Comparison of ENCODE assay signal across 8 mouse cellular contexts in genomic region chr7:45277136-45277760, GRCm38 (mm10). TPM values are rescaled to one million over a fixed set of nuclear protein-coding genes. Genes with fewer than 3 reads are reported as not detected.
A peak's percentile ranks its signal among the peaks of the same experiment; 100 is the strongest.
DNase-seq lines count a peak whose midpoint lies in the region; ATAC-seq and TF ChIP-seq lines count a peak whose summit lies in the region.

Gene Slc6a21, plus strand, starts transcription at chr7:45277513.

- peak; percentile 52 to 57 for DNase-seq in adrenal gland, postnatal 4 days (ENCODE audit: low spot score in 2 of 2)
- peak; percentile 60 for DNase-seq in liver, embryonic 13.5 days
- peak; percentile 71 to 88 for DNase-seq in natural killer cell, adult 2 months (ENCODE audit: low spot score in 2 of 2)

- no peak for TF ChIP-seq POLR2A in embryonic fibroblast, embryonic 13.5 days (IDR thresholded peaks at IDR 0.05; ENCODE audit: low read depth, low read length)

- H3K4me3 ChIP-seq in C2C12 (ENCODE audit: insufficient read depth, poor library complexity, severe bottlenecking) = no peak within 1 kb of the TSS
- H3K4me3 ChIP-seq in embryonic fibroblast, embryonic 13.5 days (ENCODE audit: insufficient read depth, low read length) = peak within 1 kb of the TSS; percentile 28
- peak within 1 kb of the TSS; percentile 52 for H3K4me3 ChIP-seq in heart, embryonic 12.5 days
- peak within 1 kb of the TSS; percentile 51 for H3K4me3 ChIP-seq in kidney, embryonic 16.5 days (ENCODE audit: low read length)
- H3K4me3 ChIP-seq in liver, embryonic 13.5 days (replicated peaks) = peak within 1 kb of the TSS; percentile 49
- H3K4me3 ChIP-seq in stomach, embryonic 15.5 days (replicated peaks) = peak within 1 kb of the TSS; percentile 37

- H3K4me1 ChIP-seq in embryonic fibroblast, embryonic 13.5 days (ENCODE audit: control insufficient read depth, insufficient read depth, low read length) = no peaks in the 10 kb centered on the region
- H3K4me1 ChIP-seq in heart, embryonic 12.5 days (replicated peaks) = peaks cover 9% of the 10 kb centered on the region
- no peaks in the 10 kb centered on the region; the same call in 1 of the 2 replicates for H3K4me1 ChIP-seq in kidney, embryonic 16.5 days (ENCODE audit: insufficient read depth, low read length)
- peaks cover 5% of the 10 kb centered on the region for H3K4me1 ChIP-seq in liver, embryonic 13.5 days (replicated peaks)
- H3K4me1 ChIP-seq in stomach, embryonic 15.5 days = no peaks in the 10 kb centered on the region

- H3K36me3 ChIP-seq in C2C12 (ENCODE audit: control insufficient read depth, insufficient read depth) = no peaks in the 10 kb centered on the region
- no peaks in the 10 kb centered on the region for H3K36me3 ChIP-seq in heart, embryonic 12.5 days
- no peaks in the 10 kb centered on the region for H3K36me3 ChIP-seq in kidney, embryonic 16.5 days (ENCODE audit: insufficient read depth, low read length)
- no peaks in the 10 kb centered on the region for H3K36me3 ChIP-seq in liver, embryonic 13.5 days
- no peaks in the 10 kb centered on the region for H3K36me3 ChIP-seq in stomach, embryonic 15.5 days

- 6% methylated on average over 44 of the region's 44 CpGs for WGBS in heart, embryonic 12.5 days
- WGBS in kidney, embryonic 16.5 days = 6% methylated on average over 42 of the region's 44 CpGs
- WGBS in liver, embryonic 13.5 days (ENCODE audit: insufficient replicate concordance) = 6% methylated on average over 44 of the region's 44 CpGs
- 7% methylated on average over 44 of the region's 44 CpGs for WGBS in stomach, embryonic 15.5 days

- peak; percentile 94 for TF ChIP-seq CTCF in C2C12 (IDR thresholded peaks at IDR 0.05; ENCODE audit: control insufficient read depth, insufficient read depth, insufficient read length)
- peak; percentile 77 for TF ChIP-seq CTCF in embryonic fibroblast, embryonic 13.5 days (IDR thresholded peaks at IDR 0.05; ENCODE audit: borderline replicate concordance, insufficient read depth, low read length)

- peak within 1 kb of the TSS; percentile 60 for H3K9ac ChIP-seq in heart, embryonic 12.5 days
- H3K9ac ChIP-seq in kidney, embryonic 16.5 days (replicated peaks; ENCODE audit: low read length) = peak within 1 kb of the TSS; percentile 62
- peak within 1 kb of the TSS; percentile 51 for H3K9ac ChIP-seq in liver, embryonic 13.5 days
- H3K9ac ChIP-seq in stomach, embryonic 15.5 days = no peak within 1 kb of the TSS; the same call in 1 of the 2 replicates

- no peaks in the 10 kb centered on the region for H3K79me2 ChIP-seq in C2C12 (ENCODE audit: control insufficient read depth, insufficient read depth)

- no peak within 1 kb of the TSS for H3K27ac ChIP-seq in embryonic fibroblast, embryonic 13.5 days (ENCODE audit: insufficient read depth, low read length)
- no peak within 1 kb of the TSS for H3K27ac ChIP-seq in heart, embryonic 12.5 days (ENCODE audit: poor library complexity, severe bottlenecking)
- no peak within 1 kb of the TSS for H3K27ac ChIP-seq in kidney, embryonic 16.5 days (ENCODE audit: low read length)
- H3K27ac ChIP-seq in liver, embryonic 13.5 days = no peak within 1 kb of the TSS
- H3K27ac ChIP-seq in stomach, embryonic 15.5 days = no peak within 1 kb of the TSS

- H3K9me3 ChIP-seq in heart, embryonic 12.5 days (replicated peaks) = no peaks in the 10 kb centered on the region
- no peaks in the 10 kb centered on the region for H3K9me3 ChIP-seq in kidney, embryonic 16.5 days (ENCODE audit: low read length)
- no peaks in the 10 kb centered on the region for H3K9me3 ChIP-seq in liver, embryonic 13.5 days (replicated peaks)
- no peaks in the 10 kb centered on the region for H3K9me3 ChIP-seq in stomach, embryonic 15.5 days

- H3ac ChIP-seq in C2C12 (ENCODE audit: control insufficient read depth, insufficient read length, low read depth) = peak within 1 kb of the TSS; percentile 37

- peaks cover 60% of the 10 kb centered on the region for H3K27me3 ChIP-seq in C2C12 (ENCODE audit: control insufficient read depth, insufficient read depth, insufficient read length)
- H3K27me3 ChIP-seq in heart, embryonic 12.5 days (replicated peaks) = peaks cover 43% of the 10 kb centered on the region
- H3K27me3 ChIP-seq in kidney, embryonic 16.5 days (ENCODE audit: insufficient read depth, low read length) = no peaks in the 10 kb centered on the region
- 0 out of 2 replicates have a peak, but pooled peaks cover 13% of the 10 kb centered on the region for H3K27me3 ChIP-seq in liver, embryonic 13.5 days
- no peaks in the 10 kb centered on the region; the same call in 1 of the 2 replicates for H3K27me3 ChIP-seq in stomach, embryonic 15.5 days (replicated peaks)

- H3K4me2 ChIP-seq in heart, embryonic 12.5 days = peak within 1 kb of the TSS; percentile 83
- H3K4me2 ChIP-seq in kidney, embryonic 16.5 days (replicated peaks; ENCODE audit: low read depth, low read length) = peak within 1 kb of the TSS; percentile 74
- H3K4me2 ChIP-seq in liver, embryonic 13.5 days = peak within 1 kb of the TSS; percentile 70
- H3K4me2 ChIP-seq in stomach, embryonic 15.5 days = peak within 1 kb of the TSS; percentile 62

- no peak for ATAC-seq in heart, embryonic 12.5 days (ENCODE audit: insufficient number of reproducible peaks, low FRiP score)
- ATAC-seq in kidney, embryonic 16.5 days (ENCODE audit: low FRiP score, low TSS enrichment) = no peak
- no peak for ATAC-seq in liver, embryonic 13.5 days (ENCODE audit: low read depth)
- ATAC-seq in stomach, embryonic 15.5 days (ENCODE audit: insufficient read depth, low FRiP score, low read depth) = 0 out of 2 replicates have a peak, but pooled peaks have one; percentile 42

- no peaks in the 10 kb centered on the region for H3K79me3 ChIP-seq in C2C12 (ENCODE audit: low read depth)

TF ChIP-seq in C2C12, 6 proteins besides CTCF, POLR2A, EP300 and RAD21:
- TF ChIP-seq CEBPB (IDR thresholded peaks at IDR 0.05; ENCODE audit: low read depth) = no peak

RNA-seq across cellular contexts. Expression of gene Slc6a21, which starts in this region (rescaled TPM):
- not detected for polyA plus RNA-seq in C2C12 (2012; fragmentation: generic; extraction: Trizol)
- not detected for total RNA-seq in adrenal gland, postnatal 4 days (2021)
- not detected in 2 replicates for polyA plus RNA-seq in embryonic fibroblast, embryonic 13.5 days (2011; ENCODE audit: insufficient read length, low read depth, missing spikeins)
- not detected in 2 replicates for polyA plus RNA-seq in heart, embryonic 12.5 days (2016; fragmentation: Nextera tagmentation; extraction: Ambion mirVana)
- not detected in 2 replicates for polyA plus RNA-seq in kidney, embryonic 16.5 days (2015; fragmentation: Nextera tagmentation; extraction: Ambion mirVana)
- not detected in 2 replicates for polyA plus RNA-seq in liver, embryonic 13.5 days (2015; fragmentation: Nextera tagmentation; extraction: Ambion mirVana)
- not detected in 2 replicates for polyA plus RNA-seq in stomach, embryonic 15.5 days (2015; fragmentation: Nextera tagmentation; extraction: Ambion mirVana)

Comparison
In these comparisons a context has a peak if more than half of its experiments do, and no peak if none do; other contexts are left out.
1. Peak in DNase-seq in adrenal gland, postnatal 4 days; RNA of the gene not detected or under 1 TPM.
2. Peak in DNase-seq, H3K4me3 ChIP-seq, H3K9ac ChIP-seq and H3K4me2 ChIP-seq in liver, embryonic 13.5 days; RNA of the gene not detected or under 1 TPM.
3. Peak in ATAC-seq, H3K4me3 ChIP-seq and H3K4me2 ChIP-seq in stomach, embryonic 15.5 days; RNA of the gene not detected or under 1 TPM.